Comparison of ENCODE assay signal across 10 mouse cellular contexts in genomic region chr1:168309101-168309521, GRCm38 (mm10).
DNase-seq lines count a peak whose midpoint lies in the region; ATAC-seq lines count a peak whose summit lies in the region.
"Had no signal": no experiment of that assay in that cellular context is flagged by ENCODE, and none has a peak within 500 bp of the region (broad histone marks: within the 10 kb centered on the region; RNA-seq: fewer than 3 reads in every experiment).

No protein-coding gene starts in this region.

- peaks cover 53% of the 10 kb centered on the region for H3K36me3 ChIP-seq in megakaryocyte, embryonic 14.5 days (replicated peaks; ENCODE audit: low read length)
- H3K36me3 ChIP-seq in forebrain, embryonic 15.5 days = no peaks in the 10 kb centered on the region
- no peaks in the 10 kb centered on the region for H3K36me3 ChIP-seq in liver, embryonic 12.5 days
- no peaks in the 10 kb centered on the region for H3K36me3 ChIP-seq in neural tube, embryonic 13.5 days

- no peaks in the 10 kb centered on the region for H3K27me3 ChIP-seq in megakaryocyte, embryonic 14.5 days (replicated peaks)
- H3K27me3 ChIP-seq in forebrain, embryonic 15.5 days = no peaks in the 10 kb centered on the region
- no peaks in the 10 kb centered on the region; the same call in 1 of the 2 replicates for H3K27me3 ChIP-seq in liver, embryonic 12.5 days (replicated peaks)
- no peaks in the 10 kb centered on the region for H3K27me3 ChIP-seq in neural tube, embryonic 13.5 days

- no peaks in the 10 kb centered on the region for H3K9me3 ChIP-seq in megakaryocyte, embryonic 14.5 days
- no peaks in the 10 kb centered on the region for H3K9me3 ChIP-seq in forebrain, embryonic 15.5 days
- H3K9me3 ChIP-seq in liver, embryonic 12.5 days (replicated peaks) = no peaks in the 10 kb centered on the region
- H3K9me3 ChIP-seq in neural tube, embryonic 13.5 days = no peaks in the 10 kb centered on the region

- DNase-seq in natural killer cell, adult 2 months (ENCODE audit: low spot score in 2 of 2) = no peak
- no peak for DNase-seq in urinary bladder, postnatal 25 days (ENCODE audit: low spot score)
- DNase-seq in adrenal gland, adult 18-20 months (ENCODE audit: low spot score in 2 of 2) = no peak
- DNase-seq: kidney, adult 18-20 months; lung, adult 2 months had no signal

- H3K4me1 ChIP-seq in megakaryocyte, embryonic 14.5 days = peaks cover 94% of the 10 kb centered on the region
- peaks cover 43% of the 10 kb centered on the region for H3K4me1 ChIP-seq in forebrain, embryonic 15.5 days
- peaks cover 78% of the 10 kb centered on the region for H3K4me1 ChIP-seq in liver, embryonic 12.5 days
- H3K4me1 ChIP-seq in neural tube, embryonic 13.5 days (replicated peaks) = peaks cover 41% of the 10 kb centered on the region

- WGBS in forebrain, embryonic 15.5 days = 50% methylated on average over 8 of the region's 8 CpGs
- WGBS in liver, embryonic 12.5 days (ENCODE audit: insufficient replicate concordance) = 22% methylated on average over 8 of the region's 8 CpGs
- WGBS in neural tube, embryonic 13.5 days = 38% methylated on average over 8 of the region's 8 CpGs

- ATAC-seq in megakaryocyte, adult 5-6 weeks (ENCODE audit: poor library complexity, severe bottlenecking) = no peak
- peak; percentile 67 for ATAC-seq in forebrain, embryonic 15.5 days (replicated peaks)
- peak; percentile 38; the same call in 1 of the 2 replicates for ATAC-seq in liver, embryonic 12.5 days
- peak; percentile 85 for ATAC-seq in neural tube, embryonic 13.5 days (ENCODE audit: low read depth)

- H3K4me3 ChIP-seq in megakaryocyte, embryonic 14.5 days (replicated peaks) = peak overlapping the region; percentile 56
- H3K4me3 ChIP-seq in forebrain, embryonic 15.5 days = no peak overlapping the region
- no peak overlapping the region for H3K4me3 ChIP-seq in liver, embryonic 12.5 days
- H3K4me3 ChIP-seq in neural tube, embryonic 13.5 days = no peak overlapping the region

- H3K4me2 ChIP-seq in forebrain, embryonic 15.5 days (replicated peaks) = no peak overlapping the region
- H3K4me2 ChIP-seq in liver, embryonic 12.5 days = peak overlapping the region; percentile 46
- H3K4me2 ChIP-seq in neural tube, embryonic 13.5 days = no peak overlapping the region

- peak overlapping the region; percentile 68 for H3K27ac ChIP-seq in forebrain, embryonic 15.5 days (replicated peaks)
- peak overlapping the region; percentile 73; the same call in 1 of the 2 replicates for H3K27ac ChIP-seq in liver, embryonic 12.5 days
- peak overlapping the region; percentile 69 for H3K27ac ChIP-seq in neural tube, embryonic 13.5 days (replicated peaks)

- no peak overlapping the region for H3K9ac ChIP-seq in forebrain, embryonic 15.5 days (replicated peaks)
- peak overlapping the region; percentile 42 for H3K9ac ChIP-seq in liver, embryonic 12.5 days
- no peak overlapping the region for H3K9ac ChIP-seq in neural tube, embryonic 13.5 days
